Mouse (Mus musculus): ENCODE data around the gene Atp5g2. TPM values are rescaled to one million over a fixed set of nuclear protein-coding genes. Genes with fewer than 3 reads are reported as not detected.

Gene Atp5g2
- total and polyA plus RNA-seq, 3 experiments, result 59.4 to 513 TPM; not detected in 1

DNA sequence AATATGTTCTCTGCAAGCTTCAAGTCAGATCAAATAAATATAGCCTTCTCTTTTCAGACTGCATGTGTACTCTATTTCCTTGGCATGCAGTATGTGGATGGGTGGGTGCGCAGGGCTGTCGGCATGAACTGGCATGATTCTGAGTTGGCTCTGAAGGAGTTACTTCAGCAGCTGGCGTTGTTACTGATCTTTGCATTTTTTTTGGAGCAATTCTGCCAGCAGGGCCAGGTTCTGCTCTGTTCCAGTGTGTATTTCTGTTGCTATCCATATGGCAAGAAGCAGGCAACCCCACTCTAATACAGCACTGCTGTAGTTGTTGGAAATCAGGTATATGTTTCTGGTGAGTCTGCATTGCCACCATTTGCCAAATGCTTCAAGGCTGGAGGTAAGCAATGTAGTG, 36.3 kb downstream of the Atp5g2 start:
- Histone ChIP-seq H3K4me1 (ENCODE audit: control insufficient read depth in 1 of 2, insufficient read depth in 2 of 2, low read length in 2 of 2) (no peaks in the 10 kb centered on the region), H3K9ac (ENCODE audit: control insufficient read depth, low read depth, low read length, poor library complexity, severe bottlenecking) (no peak overlapping the region), H3K9me3 (replicated peaks; ENCODE audit: insufficient read depth, low read length) (no peaks in the 10 kb centered on the region), H3K4me3 (ENCODE audit: control insufficient read depth in 1 of 2, insufficient read depth in 1 of 2, low read depth in 2 of 2, low read length in 2 of 2) (no peak overlapping the region), H3K27me3 (ENCODE audit: control insufficient read depth in 1 of 2, insufficient read depth in 2 of 2, low read length in 2 of 2) (peaks cover 2% of the 10 kb centered on the region in 2 experiments), H3K36me3 (ENCODE audit: control insufficient read depth in 1 of 2, insufficient read depth in 2 of 2, low read length in 2 of 2) (no peaks in the 10 kb centered on the region), H3K79me2 (ENCODE audit: control insufficient read depth, insufficient read depth, low read length, poor library complexity) (no peaks in the 10 kb centered on the region), H3K27ac (ENCODE audit: control insufficient read depth, low read depth, low read length) (no peak overlapping the region)
- no peak for TF ChIP-seq GABPA (IDR thresholded peaks at IDR 0.05; ENCODE audit: low read depth, low read length)
- no peak for TF ChIP-seq TCF12 (IDR thresholded peaks at IDR 0.05; ENCODE audit: low read depth, low read length)
- TF ChIP-seq ZNF384 (IDR thresholded peaks at IDR 0.05; ENCODE audit: low read depth, low read length), result no peak
- no peak for TF ChIP-seq RCOR1 (IDR thresholded peaks at IDR 0.05; ENCODE audit: low read depth, low read length)
- no peak for TF ChIP-seq SIN3A (IDR thresholded peaks at IDR 0.05; ENCODE audit: low read length)
- no peak for TF ChIP-seq E2F4 (IDR thresholded peaks at IDR 0.05; ENCODE audit: borderline replicate concordance, low read depth, low read length)
- no peak for TF ChIP-seq ZKSCAN1 (IDR thresholded peaks at IDR 0.05; ENCODE audit: low read depth, low read length)
- TF ChIP-seq GATA1 (IDR thresholded peaks at IDR 0.05; ENCODE audit: low read depth, low read length), result no peak
- no peak for TF ChIP-seq NELFE (IDR thresholded peaks at IDR 0.05; ENCODE audit: low read depth, low read length)
- no peak for TF ChIP-seq BHLHE40 (IDR thresholded peaks at IDR 0.05; ENCODE audit: borderline replicate concordance, low read depth, low read length)
- no peak for TF ChIP-seq MXI1 (IDR thresholded peaks at IDR 0.05; ENCODE audit: low read depth, low read length)
- TF ChIP-seq CHD2 (IDR thresholded peaks at IDR 0.05; ENCODE audit: low read length), result no peak
- no peak for TF ChIP-seq ZC3H11A (IDR thresholded peaks at IDR 0.05; ENCODE audit: low read depth, low read length)
- no peak for TF ChIP-seq SMC3 (IDR thresholded peaks at IDR 0.05; ENCODE audit: low read depth, low read length)
- TF ChIP-seq MYB (IDR thresholded peaks at IDR 0.05; ENCODE audit: low read depth, low read length), result no peak
- DNase-seq (ENCODE audit: low read depth, low spot score), result no peak

DNA sequence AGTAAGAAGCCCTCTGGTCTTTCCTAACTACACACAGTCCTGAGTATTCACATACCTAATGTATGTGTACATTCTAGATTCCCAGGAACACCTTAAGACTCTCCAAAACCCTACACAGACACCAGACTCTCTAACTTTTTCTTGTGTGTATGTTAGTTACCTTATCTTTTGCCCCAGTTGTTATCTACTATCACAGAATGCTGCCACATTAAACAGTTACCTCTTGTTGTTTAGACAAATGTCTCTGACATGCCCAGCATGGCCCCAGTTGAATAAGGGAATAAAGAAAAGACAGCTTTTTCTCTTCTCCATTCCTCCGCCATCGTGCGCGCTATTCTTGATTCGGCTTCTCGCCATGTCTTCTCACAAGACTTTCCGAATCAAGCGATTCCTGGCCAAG, 37.5 kb downstream of the Atp5g2 start:
- Histone ChIP-seq H3K9ac (ENCODE audit: control insufficient read depth, low read depth, low read length, poor library complexity, severe bottlenecking) (no peak overlapping the region), H3K27ac (ENCODE audit: control insufficient read depth, low read depth, low read length) (no peak overlapping the region), H3K4me1 (ENCODE audit: control insufficient read depth in 1 of 2, insufficient read depth in 2 of 2, low read length in 2 of 2) (no peaks in the 10 kb centered on the region), H3K9me3 (replicated peaks; ENCODE audit: insufficient read depth, low read length) (no peaks in the 10 kb centered on the region), H3K36me3 (ENCODE audit: control insufficient read depth in 1 of 2, insufficient read depth in 2 of 2, low read length in 2 of 2) (no peaks in the 10 kb centered on the region), H3K4me3 (ENCODE audit: control insufficient read depth in 1 of 2, insufficient read depth in 1 of 2, low read depth in 2 of 2, low read length in 2 of 2) (no peak overlapping the region), H3K27me3 (ENCODE audit: control insufficient read depth in 1 of 2, insufficient read depth in 2 of 2, low read length in 2 of 2) (peaks cover 2% of the 10 kb centered on the region in 2 experiments; a peak in 3 of 4 replicates), H3K79me2 (ENCODE audit: control insufficient read depth, insufficient read depth, low read length, poor library complexity) (no peaks in the 10 kb centered on the region)
- no peak for TF ChIP-seq MAX (IDR thresholded peaks at IDR 0.05; ENCODE audit: low read length)
- no peak for TF ChIP-seq MEF2A (IDR thresholded peaks at IDR 0.05; ENCODE audit: extremely low read depth, insufficient replicate concordance, low read depth, low read length, poor library complexity, severe bottlenecking)
- TF ChIP-seq ZC3H11A (IDR thresholded peaks at IDR 0.05; ENCODE audit: low read depth, low read length), result no peak
- no peak for TF ChIP-seq TBP (IDR thresholded peaks at IDR 0.05; ENCODE audit: low read depth, low read length)
- no peak for TF ChIP-seq MYB (IDR thresholded peaks at IDR 0.05; ENCODE audit: low read depth, low read length)
- TF ChIP-seq POLR2AphosphoS5 (IDR thresholded peaks at IDR 0.05; ENCODE audit: borderline replicate concordance, low read depth, low read length), result no peak
- TF ChIP-seq MXI1 (IDR thresholded peaks at IDR 0.05; ENCODE audit: low read depth, low read length), result no peak
- TF ChIP-seq MYC (IDR thresholded peaks at IDR 0.05; ENCODE audit: low read depth, low read length), result no peak
- no peak for TF ChIP-seq POLR2A (IDR thresholded peaks at IDR 0.05; ENCODE audit: control insufficient read depth in 1 of 2, insufficient read depth in 1 of 2, low read depth in 1 of 2, low read length in 2 of 2, poor library complexity in 1 of 2)
- TF ChIP-seq GATA1 (IDR thresholded peaks at IDR 0.05; ENCODE audit: low read depth, low read length), result peak; percentile 59
- no peak for TF ChIP-seq SIN3A (IDR thresholded peaks at IDR 0.05; ENCODE audit: low read length)
- TF ChIP-seq MAFK (IDR thresholded peaks at IDR 0.05; ENCODE audit: borderline replicate concordance, low read depth, low read length), result no peak
- no peak for TF ChIP-seq CHD1 (IDR thresholded peaks at IDR 0.05; ENCODE audit: low read depth, low read length)
- peak; percentile 36; the same call in 1 of the 2 replicates for TF ChIP-seq TCF12 (IDR thresholded peaks at IDR 0.05; ENCODE audit: low read depth, low read length)
- no peak for TF ChIP-seq KAT2A (conservative IDR thresholded peaks at IDR 0.05; ENCODE audit: low read depth, low read length)
- TF ChIP-seq USF1 (IDR thresholded peaks at IDR 0.05; ENCODE audit: low read depth, low read length), result no peak
- peak in 1 of 2 experiments; percentile 34; a peak in 1 of 4 replicates for TF ChIP-seq EP300 (IDR thresholded peaks at IDR 0.05; ENCODE audit: low read depth in 1 of 2, low read length in 2 of 2)
- DNase-seq (ENCODE audit: low read depth, low spot score), result no peak

Measured in MEL (cell line).